Mouse (Mus musculus) kidney, postnatal 36 days (tissue): Measurements from ENCODE around the gene Syt7.

ENCODE experiments used
- DNase-seq, 2 experiments: peaks; one replicate each; pipeline ENCODE4 v3.0.0; 2021 to 2022; ENCODE audit warnings: mixed read lengths in 2 of 2

Syt7 gene

GRCm38 (mm10) chr19:10459907-10460306, 71.0 kb downstream of the Syt7 start:
- DNase-seq: no peak

GRCm38 (mm10) chr19:10461584-10461983, 72.7 kb downstream of the Syt7 start:
- no peak for DNase-seq

GRCm38 (mm10) chr19:10464427-10464826, 75.5 kb downstream of the Syt7 start:
- no peak for DNase-seq

GRCm38 (mm10) chr19:10469171-10469658, 80.3 kb downstream of the Syt7 start:
- no peak for DNase-seq

GRCm38 (mm10) chr19:10472958-10473357, 84.1 kb downstream of the Syt7 start:
- no peak for DNase-seq

- DNase-seq: no peak
These were observed 84.9 kb downstream of the Syt7 start for GRCm38 (mm10) chr19:10473779-10474178.

GRCm38 (mm10) chr19:10479541-10479940, 90.7 kb downstream of the Syt7 start:
- no peak for DNase-seq

GRCm38 (mm10) chr19:10482703-10483102, 93.8 kb downstream of the Syt7 start, which contains the start of gene Ppp1r32:
TSS of gene Ppp1r32 (minus strand) at chr19:10482928.
- no peak for DNase-seq

GRCm38 (mm10) chr19:10486264-10486738, 97.4 kb downstream of the Syt7 start:
- DNase-seq: peak; percentile 61 to 67

GRCm38 (mm10) chr19:10495670-10496069, 106.8 kb downstream of the Syt7 start:
- DNase-seq: no peak

- DNase-seq: no peak
These were observed 108.1 kb downstream of the Syt7 start for GRCm38 (mm10) chr19:10496976-10497375.

GRCm38 (mm10) chr19:10497512-10498160, 108.7 kb downstream of the Syt7 start:
- DNase-seq: no peak

GRCm38 (mm10) chr19:10500581-10500980, 111.7 kb downstream of the Syt7 start:
- DNase-seq: no peak

- DNase-seq: peak; percentile 16 to 49
These were observed 113.7 kb downstream of the Syt7 start for GRCm38 (mm10) chr19:10502571-10502970.
